Mouse (Mus musculus): Measurements from ENCODE around the gene Fcer1g.

- no peak for TF ChIP-seq CTCF (conservative IDR thresholded peaks at IDR 0.05; ENCODE audit: insufficient read depth, insufficient read length, low read depth, low read length)
- no peak for TF ChIP-seq POLR2A (IDR thresholded peaks at IDR 0.05; ENCODE audit: low read depth, low read length)
These were observed 15.9 kb upstream of the Fcer1g start, which contains the start of gene Adamts4 for GRCm38 (mm10) chr1:171249913-171250600.

Data from kidney, adult 2 months (tissue).